Comparison of ENCODE assay signal across 24 mouse cellular contexts in genomic region chr2:179993071-179993470, GRCm38 (mm10).
"Had no signal": no experiment of that assay in that cellular context is flagged by ENCODE, and none has a peak within 500 bp of the region (broad histone marks: within the 10 kb centered on the region; RNA-seq: fewer than 3 reads in every experiment).

No protein-coding gene starts in this region.

- H3K4me1 ChIP-seq: hindbrain, embryonic 13.5 days; hindbrain, embryonic 15.5 days; kidney, embryonic 15.5 days; limb, embryonic 13.5 days; limb, embryonic 15.5 days; liver, embryonic 13.5 days; liver, embryonic 15.5 days had no signal

- H3K27ac ChIP-seq: hindbrain, embryonic 13.5 days; hindbrain, embryonic 15.5 days; hindbrain, postnatal 0 days; kidney, embryonic 15.5 days; kidney, postnatal 0 days; limb, embryonic 13.5 days; limb, embryonic 15.5 days; liver, embryonic 13.5 days; liver, embryonic 15.5 days had no signal

- H3K27me3 ChIP-seq: heart, embryonic 12.5 days; hindbrain, embryonic 15.5 days; kidney, embryonic 15.5 days; limb, embryonic 13.5 days; limb, embryonic 15.5 days; liver, embryonic 13.5 days; liver, embryonic 15.5 days had no signal

- H3K9ac ChIP-seq: heart, embryonic 12.5 days; hindbrain, embryonic 13.5 days; hindbrain, embryonic 15.5 days; kidney, embryonic 15.5 days; limb, embryonic 13.5 days; limb, embryonic 15.5 days; liver, embryonic 13.5 days; liver, embryonic 15.5 days had no signal

- ATAC-seq: hindbrain, postnatal 0 days; intestine, embryonic 16.5 days had no signal

- H3K9me3 ChIP-seq: heart, embryonic 12.5 days; hindbrain, embryonic 13.5 days; hindbrain, embryonic 15.5 days; kidney, embryonic 15.5 days; limb, embryonic 13.5 days; limb, embryonic 15.5 days; liver, embryonic 13.5 days; liver, embryonic 15.5 days had no signal

- H3K36me3 ChIP-seq: heart, embryonic 12.5 days; hindbrain, embryonic 13.5 days; hindbrain, embryonic 15.5 days; kidney, embryonic 15.5 days; limb, embryonic 13.5 days; limb, embryonic 15.5 days; liver, embryonic 13.5 days; liver, embryonic 15.5 days had no signal

- H3K4me2 ChIP-seq: heart, embryonic 12.5 days; hindbrain, embryonic 13.5 days; hindbrain, embryonic 15.5 days; kidney, embryonic 15.5 days; limb, embryonic 13.5 days; limb, embryonic 15.5 days; liver, embryonic 13.5 days; liver, embryonic 15.5 days had no signal

- H3K4me3 ChIP-seq: heart, embryonic 12.5 days; hindbrain, embryonic 13.5 days; hindbrain, embryonic 15.5 days; kidney, embryonic 15.5 days; limb, embryonic 13.5 days; limb, embryonic 15.5 days; liver, embryonic 13.5 days; liver, embryonic 15.5 days had no signal

- DNase-seq: gastrocnemius, postnatal 10 days; gastrocnemius, postnatal 36 days; heart, adult 18-20 months; heart, postnatal 10 days; heart, postnatal 36 days; kidney, adult 11 months; kidney, adult 2 months; kidney, adult 9 months; kidney, postnatal 14 days; kidney, postnatal 36 days; layer of hippocampus, adult 9-11 months; layer of hippocampus, postnatal 36 days; left cerebral cortex, postnatal 4 days; liver, embryonic 13.5 days had no signal
